Mouse (Mus musculus) G1E (cell line): ENCODE measurements at regions not wholly inside any gene's neighbourhood (a gene's known extent, or its start where the extent isn't known, plus 50 kb on each side); places are given as distances from the start of the nearest gene placed in this dataset.

Experiments
- CTCF ChIP-seq: IDR thresholded peaks from 2 replicates; pipeline ENCODE4 v1.5.1; 2012; ENCODE audit warnings: low read depth, low read length, inconsistent platforms, mixed read lengths
- GATA1 ChIP-seq: IDR thresholded peaks from 2 replicates; pipeline ENCODE4 v1.6.1; 2012; ENCODE audit warnings: borderline replicate concordance, low read length, inconsistent platforms, mixed read lengths
- POLR2AphosphoS5 ChIP-seq: IDR thresholded peaks from 2 replicates; pipeline ENCODE4 v1.6.1; 2012; ENCODE audit warnings: low read depth, low read length, inconsistent platforms; ENCODE audit not compliant: insufficient replicate concordance

GRCm38 (mm10) chr3:60789441-60789840, 213.2 kb upstream of the P2ry1 start:
- TF ChIP-seq CTCF (no peak), GATA1 (no peak), POLR2AphosphoS5 (no peak)
